Mouse (Mus musculus): ENCODE measurements at regions not wholly inside any gene's neighbourhood (a gene's known extent, or its start where the extent isn't known, plus 50 kb on each side); places are given as distances from the start of the nearest gene placed in this dataset.
A peak's percentile ranks its signal among the peaks of the same experiment; 100 is the strongest.

- Histone ChIP-seq H3K9ac (ENCODE audit: low read depth, low read length) (no peak overlapping the region), H3K4me3 (replicated peaks; ENCODE audit: low read depth, low read length) (no peak overlapping the region), H3K4me1 (replicated peaks; ENCODE audit: insufficient read depth, low read length) (no peaks in the 10 kb centered on the region), H3K27me3 (ENCODE audit: insufficient read depth, low read length) (no peaks in the 10 kb centered on the region), H3K9me3 (replicated peaks; ENCODE audit: low read length) (no peaks in the 10 kb centered on the region), H3K27ac (no peak overlapping the region), H3K4me2 (ENCODE audit: low read length) (no peak overlapping the region), H3K36me3 (ENCODE audit: insufficient read depth, low read length) (no peaks in the 10 kb centered on the region)
- 93% methylated on average over 6 of the region's 6 CpGs for WGBS
- TF ChIP-seq CTCF (IDR thresholded peaks at IDR 0.05; ENCODE audit: low read depth): no peak
- DNase-seq (ENCODE audit: low spot score): no peak
- ATAC-seq (replicated peaks; ENCODE audit: low FRiP score, low read depth): no peak
Observed at GRCm38 (mm10) chr7:73319004-73319403, 56.3 kb upstream of the Rgma start.

GRCm38 (mm10) chr7:73319994-73320393, 55.3 kb upstream of the Rgma start:
- no peaks in the 10 kb centered on the region for H3K9me3 ChIP-seq (replicated peaks; ENCODE audit: low read length)
- H3K4me3 ChIP-seq (replicated peaks; ENCODE audit: low read depth, low read length): no peak overlapping the region
- WGBS: 77% methylated on average over 7 of the region's 7 CpGs
- H3K27ac ChIP-seq: no peak overlapping the region
- H3K4me2 ChIP-seq (ENCODE audit: low read length): no peak overlapping the region
- no peak for DNase-seq (ENCODE audit: low spot score)
- H3K4me1 ChIP-seq (replicated peaks; ENCODE audit: insufficient read depth, low read length): no peaks in the 10 kb centered on the region
- H3K27me3 ChIP-seq (ENCODE audit: insufficient read depth, low read length): no peaks in the 10 kb centered on the region
- H3K36me3 ChIP-seq (ENCODE audit: insufficient read depth, low read length): no peaks in the 10 kb centered on the region
- no peak for ATAC-seq (replicated peaks; ENCODE audit: low FRiP score, low read depth)
- TF ChIP-seq CTCF (IDR thresholded peaks at IDR 0.05; ENCODE audit: low read depth): no peak
- H3K9ac ChIP-seq (ENCODE audit: low read depth, low read length): no peak overlapping the region

- Histone ChIP-seq H3K9me3 (replicated peaks; ENCODE audit: low read length) (no peaks in the 10 kb centered on the region), H3K4me1 (replicated peaks; ENCODE audit: insufficient read depth, low read length) (no peaks in the 10 kb centered on the region; the same call in 1 of the 2 replicates), H3K4me2 (ENCODE audit: low read length) (no peak overlapping the region), H3K27ac (no peak overlapping the region), H3K9ac (ENCODE audit: low read depth, low read length) (no peak overlapping the region), H3K36me3 (ENCODE audit: insufficient read depth, low read length) (no peaks in the 10 kb centered on the region), H3K4me3 (replicated peaks; ENCODE audit: low read depth, low read length) (no peak overlapping the region), H3K27me3 (ENCODE audit: insufficient read depth, low read length) (no peaks in the 10 kb centered on the region)
- 86% methylated on average over 8 of the region's 8 CpGs for WGBS
- ATAC-seq (replicated peaks; ENCODE audit: low FRiP score, low read depth): no peak
- DNase-seq (ENCODE audit: low spot score): no peak
- no peak for TF ChIP-seq CTCF (IDR thresholded peaks at IDR 0.05; ENCODE audit: low read depth)
Observed at GRCm38 (mm10) chr7:73322466-73323151, 52.7 kb upstream of the Rgma start.

GRCm38 (mm10) chr7:73323556-73323955, 51.8 kb upstream of the Rgma start:
- ATAC-seq (replicated peaks; ENCODE audit: low FRiP score, low read depth) (no peak), DNase-seq (ENCODE audit: low spot score) (no peak)
- Histone ChIP-seq H3K4me2 (ENCODE audit: low read length) (peak overlapping the region; percentile 23; the same call in 1 of the 2 replicates), H3K4me3 (replicated peaks; ENCODE audit: low read depth, low read length) (no peak overlapping the region), H3K27me3 (ENCODE audit: insufficient read depth, low read length) (no peaks in the 10 kb centered on the region), H3K27ac (no peak overlapping the region), H3K36me3 (ENCODE audit: insufficient read depth, low read length) (no peaks in the 10 kb centered on the region), H3K4me1 (replicated peaks; ENCODE audit: insufficient read depth, low read length) (no peaks in the 10 kb centered on the region; the same call in 1 of the 2 replicates), H3K9me3 (replicated peaks; ENCODE audit: low read length) (no peaks in the 10 kb centered on the region), H3K9ac (ENCODE audit: low read depth, low read length) (no peak overlapping the region)
- no peak for TF ChIP-seq CTCF (IDR thresholded peaks at IDR 0.05; ENCODE audit: low read depth)
- 38% methylated on average over 12 of the region's 12 CpGs for WGBS

DNA sequence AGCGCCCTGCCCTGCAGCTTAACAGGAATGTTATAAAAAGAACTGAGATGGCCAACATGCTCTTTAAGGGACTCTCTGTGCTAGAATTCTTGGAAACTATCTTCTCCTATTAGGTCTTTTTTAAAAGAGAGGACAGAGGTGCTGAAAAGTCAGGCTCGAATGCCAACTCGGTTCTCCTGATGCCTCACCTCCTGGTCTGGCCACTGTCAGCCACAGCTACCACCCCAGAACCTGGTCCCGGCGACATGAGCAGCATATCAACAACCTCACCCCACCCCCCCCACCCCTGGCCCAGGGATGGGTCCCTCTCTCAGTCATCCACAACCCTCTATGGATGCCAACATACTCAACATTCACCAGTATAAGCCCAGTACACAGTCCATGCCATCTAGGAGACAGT, 49.8 kb upstream of the Rgma start:
- Histone ChIP-seq H3K4me1 (replicated peaks; ENCODE audit: insufficient read depth, low read length) (no peaks in the 10 kb centered on the region; the same call in 1 of the 2 replicates), H3K27ac (no peak overlapping the region), H3K4me2 (ENCODE audit: low read length) (no peak overlapping the region), H3K9ac (ENCODE audit: low read depth, low read length) (no peak overlapping the region), H3K27me3 (ENCODE audit: insufficient read depth, low read length) (no peaks in the 10 kb centered on the region), H3K9me3 (replicated peaks; ENCODE audit: low read length) (no peaks in the 10 kb centered on the region), H3K36me3 (ENCODE audit: insufficient read depth, low read length) (no peaks in the 10 kb centered on the region), H3K4me3 (replicated peaks; ENCODE audit: low read depth, low read length) (no peak overlapping the region)
- DNase-seq (ENCODE audit: low spot score) (no peak), ATAC-seq (replicated peaks; ENCODE audit: low FRiP score, low read depth) (no peak)
- 85% methylated on average over 5 of the region's 5 CpGs for WGBS
- TF ChIP-seq CTCF (IDR thresholded peaks at IDR 0.05; ENCODE audit: low read depth): no peak
